Mouse (Mus musculus): Measurements from ENCODE around the gene Ptx4. TPM values are rescaled to one million over a fixed set of nuclear protein-coding genes. Genes with fewer than 3 reads are reported as not detected.

The Ptx4 gene
- polyA plus RNA-seq, 1 experiment, result not detected

GRCm38 (mm10) chr17:25172558-25172957 is 52.0 kb downstream of the Ptx4 start:
- peak; percentile 27 for DNase-seq
- Histone ChIP-seq H3K4me1 (ENCODE audit: control insufficient read depth, insufficient read depth, low read length) (no peaks in the 10 kb centered on the region), H3K4me3 (replicated peaks; ENCODE audit: extremely low read depth, low read depth, low read length) (no peak overlapping the region)
- 74% methylated on average over 3 of the region's 3 CpGs for WGBS
- no peak for TF ChIP-seq CTCF (IDR thresholded peaks at IDR 0.05; ENCODE audit: insufficient read depth, low read length)

Other genes with a start within 250 kb of the Ptx4 start
- gene Nubp2, start 234.4 kb upstream of the Ptx4 start, polyA plus RNA-seq (2012; rRNA removed), result 23.6 and 36.7 TPM in 2 replicates
- gene Spsb3, start 234.1 kb upstream of the Ptx4 start, polyA plus RNA-seq (2012; rRNA removed), result 76.4 and 85.4 TPM in 2 replicates
- 41.1 and 48.0 TPM in 2 replicates for gene Eme2, start 225.7 kb upstream of the Ptx4 start, polyA plus RNA-seq (2012; rRNA removed)
- 100 and 115 TPM in 2 replicates for gene Mrps34, start 225.6 kb upstream of the Ptx4 start, polyA plus RNA-seq (2012; rRNA removed)
- gene Nme3, start 224.3 kb upstream of the Ptx4 start, polyA plus RNA-seq (2012; rRNA removed), result 55.8 and 69.4 TPM in 2 replicates
- 110 and 119 TPM in 2 replicates for gene Mapk8ip3, start 183.8 kb upstream of the Ptx4 start, polyA plus RNA-seq (2012; rRNA removed)
- gene Jpt2, start 160.1 kb upstream of the Ptx4 start, polyA plus RNA-seq (2012; rRNA removed), result 6.1 and 10.2 TPM in 2 replicates
- gene Cramp1l, start 105.0 kb upstream of the Ptx4 start, polyA plus RNA-seq (2012; rRNA removed), result 16.4 and 18.0 TPM in 2 replicates
- 9.1 and 11.1 TPM in 2 replicates for gene Ift140, start 104.7 kb upstream of the Ptx4 start, polyA plus RNA-seq (2012; rRNA removed)
- 340 and 393 TPM in 2 replicates for gene Tmem204, start 37.2 kb upstream of the Ptx4 start, polyA plus RNA-seq (2012; rRNA removed)
- 17.9 and 19.2 TPM in 2 replicates for gene Telo2, start 4.8 kb upstream of the Ptx4 start, polyA plus RNA-seq (2012; rRNA removed)
- gene Clcn7, start 12.6 kb downstream of the Ptx4 start, polyA plus RNA-seq (2012; rRNA removed), result 35.3 and 44.6 TPM in 2 replicates
- gene Ccdc154, start 41.7 kb downstream of the Ptx4 start, polyA plus RNA-seq (2012; rRNA removed), result not detected in 2 replicates
- gene Gm38655, start 54.7 kb downstream of the Ptx4 start, polyA plus RNA-seq (2012; rRNA removed), result 6.2 and 6.9 TPM in 2 replicates
- gene BC003965, start 63.8 kb downstream of the Ptx4 start, polyA plus RNA-seq (2012; rRNA removed), result 9.4 and 10.2 TPM in 2 replicates
- gene Unkl, start 67.6 kb downstream of the Ptx4 start, polyA plus RNA-seq (2012; rRNA removed), result 29.8 and 32.0 TPM in 2 replicates
- 46.3 and 55.6 TPM in 2 replicates for gene Gnptg, start 119.4 kb downstream of the Ptx4 start, polyA plus RNA-seq (2012; rRNA removed)
- gene Tsr3, start 119.4 kb downstream of the Ptx4 start, polyA plus RNA-seq (2012; rRNA removed), result 16.9 TPM in 2 replicates
- gene Baiap3, start 135.6 kb downstream of the Ptx4 start, polyA plus RNA-seq (2012; rRNA removed), result 23.8 and 28.3 TPM in 2 replicates
- gene Ube2i, start 153.9 kb downstream of the Ptx4 start, polyA plus RNA-seq (2012; rRNA removed), result 138 and 178 TPM in 2 replicates
- gene Prss34, start 177.6 kb downstream of the Ptx4 start, polyA plus RNA-seq (2012; rRNA removed), result 0.27 and 0.46 TPM in 2 replicates
- gene Prss28, start 187.9 kb downstream of the Ptx4 start, polyA plus RNA-seq (2012; rRNA removed), result not detected in 2 replicates
- not detected in 2 replicates for gene Prss29, start 197.9 kb downstream of the Ptx4 start, polyA plus RNA-seq (2012; rRNA removed)
- gene Tpsab1, start 224.8 kb downstream of the Ptx4 start, polyA plus RNA-seq (2012; rRNA removed), result 0.27 and 0.32 TPM in 2 replicates
- 6.4 and 6.5 TPM in 2 replicates for gene Tpsb2, start 245.5 kb downstream of the Ptx4 start, polyA plus RNA-seq (2012; rRNA removed)
- 0.17 and 0.65 TPM in 2 replicates for gene Tpsg1, start 248.5 kb downstream of the Ptx4 start, polyA plus RNA-seq (2012; rRNA removed)

Measured in lung, adult 2 months (tissue).